Mouse (Mus musculus): ENCODE data around the gene Osbp.
"Not testable (repeated sequence)": the region's sequence is repeated elsewhere in the genome, so short reads cannot be mapped to it uniquely, and the experiment has no call there.

Gene Osbp

GRCm38 (mm10) chr19:11965023-11965942 is at the start of gene Osbp:
Osbp (plus strand) TSS chr19:11965941.
- peak; percentile 96 for DNase-seq (ENCODE audit: low spot score)

GRCm38 (mm10) chr19:11922068-11922467 is 43.7 kb upstream of the Osbp start:
- no peak for DNase-seq (ENCODE audit: low spot score)

GRCm38 (mm10) chr19:11922515-11922914 is 43.2 kb upstream of the Osbp start:
- DNase-seq (ENCODE audit: low spot score), result not testable (repeated sequence)

- no peak for DNase-seq (ENCODE audit: low spot score)
Observed at GRCm38 (mm10) chr19:11926380-11926779, 39.4 kb upstream of the Osbp start.

GRCm38 (mm10) chr19:11928025-11928748 is 37.6 kb upstream of the Osbp start:
- no peak for DNase-seq (ENCODE audit: low spot score)

- DNase-seq (ENCODE audit: low spot score), result not testable (repeated sequence)
Observed at GRCm38 (mm10) chr19:11946460-11946859, 19.3 kb upstream of the Osbp start.

GRCm38 (mm10) chr19:11949878-11950277 is 15.9 kb upstream of the Osbp start:
- DNase-seq (ENCODE audit: low spot score), result no peak

GRCm38 (mm10) chr19:11950747-11951146 is 15.0 kb upstream of the Osbp start:
- DNase-seq (ENCODE audit: low spot score), result no peak

GRCm38 (mm10) chr19:11954206-11954605 is 11.5 kb upstream of the Osbp start:
- no peak for DNase-seq (ENCODE audit: low spot score)

- DNase-seq (ENCODE audit: low spot score), result no peak
Observed at GRCm38 (mm10) chr19:11956636-11957035, 9.1 kb upstream of the Osbp start.

GRCm38 (mm10) chr19:11957396-11957795 is 8.3 kb upstream of the Osbp start:
- DNase-seq (ENCODE audit: low spot score), result no peak

- DNase-seq (ENCODE audit: low spot score), result no peak
Observed at GRCm38 (mm10) chr19:11957846-11958245, 7.9 kb upstream of the Osbp start.

GRCm38 (mm10) chr19:11964266-11964665 is 1.5 kb upstream of the Osbp start:
- DNase-seq (ENCODE audit: low spot score), result no peak

- DNase-seq (ENCODE audit: low spot score), result peak; percentile 7
Observed at GRCm38 (mm10) chr19:11966201-11966636, 478 bp downstream of the Osbp start.

GRCm38 (mm10) chr19:11969155-11970050 is 3.7 kb downstream of the Osbp start:
- DNase-seq (ENCODE audit: low spot score), result no peak

- DNase-seq (ENCODE audit: low spot score), result no peak
Observed at GRCm38 (mm10) chr19:11973511-11974222, 7.9 kb downstream of the Osbp start.

GRCm38 (mm10) chr19:11974223-11974540 is 8.4 kb downstream of the Osbp start:
- DNase-seq (ENCODE audit: low spot score), result no peak

GRCm38 (mm10) chr19:11975683-11976082 is 9.9 kb downstream of the Osbp start:
- no peak for DNase-seq (ENCODE audit: low spot score)

GRCm38 (mm10) chr19:11977363-11977762 is 11.6 kb downstream of the Osbp start:
- DNase-seq (ENCODE audit: low spot score), result no peak

- DNase-seq (ENCODE audit: low spot score), result no peak
Observed at GRCm38 (mm10) chr19:11980471-11980870, 14.7 kb downstream of the Osbp start.

- DNase-seq (ENCODE audit: low spot score), result not testable (repeated sequence)
Observed at GRCm38 (mm10) chr19:11984614-11985013, 18.9 kb downstream of the Osbp start.
